Mouse (Mus musculus): ENCODE data around the gene Csrp3. TPM values are rescaled to one million over a fixed set of nuclear protein-coding genes. Genes with fewer than 3 reads are reported as not detected.

Csrp3 gene
- total and polyA plus RNA-seq, 3 experiments, result 1.7 to 2.3 TPM; not detected in 1

DNA sequence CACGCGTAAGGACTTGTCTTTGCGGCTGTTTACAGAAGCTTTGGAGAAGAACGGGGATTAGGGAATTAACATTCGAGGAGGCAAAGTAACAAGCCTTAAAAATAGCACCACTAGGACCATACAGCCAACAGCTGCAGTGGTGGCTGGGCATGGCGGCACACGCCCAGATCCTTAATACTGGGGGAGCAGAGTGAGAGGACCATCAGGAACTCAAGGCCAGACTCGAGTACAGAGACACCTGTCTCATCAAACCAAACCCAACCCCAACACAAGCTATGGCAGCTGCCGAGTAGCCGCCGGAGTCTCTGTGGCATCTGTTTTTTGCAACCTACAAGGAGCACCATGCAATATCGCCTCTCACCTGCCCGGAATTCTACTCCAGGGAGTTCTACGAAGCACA, 27.3 kb upstream of the Csrp3 start:
- Histone ChIP-seq H3K4me2 (ENCODE audit: insufficient read depth, low read depth, poor library complexity, severe bottlenecking) (no peak overlapping the region), H3K27ac (ENCODE audit: insufficient read depth, low read depth) (no peak overlapping the region), H3K9me3 (replicated peaks; ENCODE audit: low read length) (no peaks in the 10 kb centered on the region), H3K79me2 (replicated peaks; ENCODE audit: control insufficient read depth, extremely low read depth, insufficient read depth, poor library complexity, severe bottlenecking) (no peaks in the 10 kb centered on the region; the same call in 1 of the 2 replicates), H3K27me3 (replicated peaks) (no peaks in the 10 kb centered on the region), H3K9ac (ENCODE audit: insufficient read depth, low read depth) (no peak overlapping the region), H3K4me1 (ENCODE audit: control insufficient read depth in 1 of 2, insufficient read depth in 2 of 2) (peaks cover 2 to 8% of the 10 kb centered on the region in 2 experiments; a peak in 3 of 4 replicates), H3K36me3 (replicated peaks in 1 of 2; ENCODE audit: control insufficient read depth in 1 of 2, insufficient read depth in 1 of 2, low read length in 1 of 2) (peaks cover 55 to 79% of the 10 kb centered on the region in 2 experiments), H3K4me3 (replicated peaks in 1 of 3; ENCODE audit: low read depth in 2 of 3, low read length in 2 of 3, poor library complexity in 1 of 3) (no peak overlapping the region)
- no peak for TF ChIP-seq POLR2AphosphoS2 (IDR thresholded peaks at IDR 0.05; ENCODE audit: low read depth, low read length)
- no peak for TF ChIP-seq ZMIZ1 (IDR thresholded peaks at IDR 0.05; ENCODE audit: low read depth, low read length)
- no peak for TF ChIP-seq GABPA (IDR thresholded peaks at IDR 0.05; ENCODE audit: insufficient replicate concordance, low read depth, low read length)
- DNase-seq (ENCODE audit: extremely low read depth), result no peak
- dilution Hi-C loops (cut with MboI; ENCODE audit: extremely low pct_ligation_motif_present, extremely low pct_unique_long_range_greater_than_20kb, low sequenced_read_pairs) (no loop called here), in situ Hi-C loops (cut with MboI; ENCODE audit: low pct_ligation_motif_present, low pct_unique_long_range_greater_than_20kb, low sequenced_read_pairs) (loop anchor here (5.0 kb wide), 1 partner anchor 118 kb away; no protein-coding TSS in a partner anchor)

DNA sequence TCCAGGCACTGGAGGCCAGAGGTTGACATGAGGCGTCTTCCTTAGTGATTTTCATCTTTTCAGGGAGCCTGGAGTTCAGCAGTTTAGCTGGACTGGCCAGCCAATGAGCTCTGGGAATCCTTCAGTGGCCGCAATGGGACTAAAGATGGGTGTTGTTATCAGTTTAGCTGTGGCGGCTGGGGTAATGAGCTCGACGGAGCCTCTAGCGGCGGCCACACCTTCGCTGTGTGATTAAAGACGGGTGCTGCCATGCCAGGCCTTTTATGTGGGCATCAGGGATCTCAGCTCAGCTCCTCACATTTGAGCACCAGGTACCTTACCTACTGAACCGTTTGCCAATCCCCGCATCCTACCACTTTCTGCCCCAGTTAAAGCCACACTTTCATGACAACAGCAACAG, 23.5 kb upstream of the Csrp3 start:
- H3K79me2 ChIP-seq (replicated peaks; ENCODE audit: control insufficient read depth, extremely low read depth, insufficient read depth, poor library complexity, severe bottlenecking), result no peaks in the 10 kb centered on the region
- H3K9ac ChIP-seq (ENCODE audit: insufficient read depth, low read depth), result no peak overlapping the region
- H3K27me3 ChIP-seq (replicated peaks), result no peaks in the 10 kb centered on the region
- DNase-seq (ENCODE audit: extremely low read depth), result no peak
- peaks cover 63 to 93% of the 10 kb centered on the region in 2 experiments for H3K36me3 ChIP-seq (replicated peaks in 1 of 2; ENCODE audit: control insufficient read depth in 1 of 2, insufficient read depth in 1 of 2, low read length in 1 of 2)
- no peak overlapping the region for H3K4me3 ChIP-seq (replicated peaks in 1 of 3; ENCODE audit: low read depth in 2 of 3, low read length in 2 of 3, poor library complexity in 1 of 3)
- dilution Hi-C loops (cut with MboI; ENCODE audit: extremely low pct_ligation_motif_present, extremely low pct_unique_long_range_greater_than_20kb, low sequenced_read_pairs) (no loop called here), in situ Hi-C loops (cut with MboI; ENCODE audit: low pct_ligation_motif_present, low pct_unique_long_range_greater_than_20kb, low sequenced_read_pairs) (no loop called here)
- TF ChIP-seq MAZ (IDR thresholded peaks at IDR 0.05; ENCODE audit: low read depth, low read length) (no peak), IRF4 (IDR thresholded peaks at IDR 0.05; ENCODE audit: low read depth, low read length) (no peak), MAFK (IDR thresholded peaks at IDR 0.05; ENCODE audit: insufficient replicate concordance, low read length) (no peak), TBP (conservative IDR thresholded peaks at IDR 0.05; ENCODE audit: low read depth, low read length) (no peak), MAX (IDR thresholded peaks at IDR 0.05; ENCODE audit: low read length) (no peak), SMC3 (IDR thresholded peaks at IDR 0.05; ENCODE audit: low read depth, low read length) (no peak), MXI1 (IDR thresholded peaks at IDR 0.05; ENCODE audit: low read depth, low read length) (no peak), ZMIZ1 (IDR thresholded peaks at IDR 0.05; ENCODE audit: low read depth, low read length) (no peak), MEF2A (IDR thresholded peaks at IDR 0.05; ENCODE audit: borderline replicate concordance, low read depth, low read length) (no peak), USF1 (IDR thresholded peaks at IDR 0.05; ENCODE audit: low read depth, low read length) (no peak), BHLHE40 (IDR thresholded peaks at IDR 0.05; ENCODE audit: low read depth, low read length) (no peak)
- H3K27ac ChIP-seq (ENCODE audit: insufficient read depth, low read depth), result no peak overlapping the region
- no peaks in the 10 kb centered on the region for H3K9me3 ChIP-seq (replicated peaks; ENCODE audit: low read length)
- H3K4me1 ChIP-seq (ENCODE audit: control insufficient read depth in 1 of 2, insufficient read depth in 2 of 2), result no peaks in the 10 kb centered on the region
- no peak overlapping the region for H3K4me2 ChIP-seq (ENCODE audit: insufficient read depth, low read depth, poor library complexity, severe bottlenecking)

All from CH12.LX (cell line).